Mouse (Mus musculus) left cerebral cortex, adult 2 months (tissue): ENCODE results near the gene Adap1. TPM values are rescaled to one million over a fixed set of nuclear protein-coding genes. Genes with fewer than 3 reads are reported as not detected.

ENCODE experiments used
- DNase-seq, 2 experiments: peaks; one replicate each; pipeline ENCODE4 v3.0.0; 2021 to 2022; ENCODE audit warnings: low spot score in 2 of 2, mixed read lengths in 1 of 2; ENCODE audit errors: extremely low spot score in 1 of 2
- H3K27ac ChIP-seq: fragments of 200-600 bp; 2 replicates; pipeline ENCODE4 v1.8.1; 2022
- H3K4me3 ChIP-seq: fragments of 200-600 bp; 2 replicates; pipeline ENCODE4 v1.8.1; 2022
- CTCF ChIP-seq: fragments of 200-600 bp; IDR thresholded peaks from 2 replicates; pipeline ENCODE4 v1.8.1; 2022; ENCODE audit warnings: antibody characterized with exemption, mild to moderate bottlenecking, moderate library complexity
- intact Hi-C: fragments of 180-260 bp; cut with DNase I; formaldehyde crosslinking; loops from one replicate; pipeline ENCODE4 v1.15.1; 2025
- total RNA-seq, 2 experiments: library from RNA; stranded (reverse); gene quantifications; 2 replicates each; pipeline ENCODE4 v1.2.3; 2021

The Adap1 gene
- total RNA-seq, 2 experiments from 2014 or later = 242 to 256 TPM

- no peak for TF ChIP-seq CTCF
- intact Hi-C loops = no loop called here
- peak overlapping the region; percentile 16; the same call in 1 of the 2 replicates for H3K4me3 ChIP-seq
- H3K27ac ChIP-seq = peak overlapping the region; percentile 73
- DNase-seq = peak; percentile 64 to 67
Observed at GRCm38 (mm10) chr5:139317751-139318504, 7.5 kb downstream of the Adap1 start.

- H3K4me3 ChIP-seq = no peak overlapping the region
- DNase-seq = no peak
- no peak for TF ChIP-seq CTCF
- intact Hi-C loops = no loop called here
- peak overlapping the region; percentile 73 for H3K27ac ChIP-seq
Observed at GRCm38 (mm10) chr5:139316982-139317675, 8.3 kb downstream of the Adap1 start.

- no peak for TF ChIP-seq CTCF
- H3K4me3 ChIP-seq = no peak overlapping the region
- DNase-seq = no peak
- no peak overlapping the region for H3K27ac ChIP-seq
- intact Hi-C loops = no loop called here
Observed at GRCm38 (mm10) chr5:139314941-139315642, 10.3 kb downstream of the Adap1 start.

- no peak for DNase-seq
- intact Hi-C loops = no loop called here
- TF ChIP-seq CTCF = no peak
- Histone ChIP-seq H3K27ac (no peak overlapping the region), H3K4me3 (no peak overlapping the region)
Observed at GRCm38 (mm10) chr5:139313536-139313935, 11.9 kb downstream of the Adap1 start.

GRCm38 (mm10) chr5:139311822-139312221 lies 13.6 kb downstream of the Adap1 start:
- no peak overlapping the region; the same call in 1 of the 2 replicates for H3K27ac ChIP-seq
- intact Hi-C loops = no loop called here
- TF ChIP-seq CTCF = no peak
- no peak for DNase-seq
- H3K4me3 ChIP-seq = no peak overlapping the region

GRCm38 (mm10) chr5:139310477-139310876 lies 14.9 kb downstream of the Adap1 start:
- Histone ChIP-seq H3K27ac (no peak overlapping the region), H3K4me3 (no peak overlapping the region)
- no peak for TF ChIP-seq CTCF
- no peak for DNase-seq
- intact Hi-C loops = no loop called here

GRCm38 (mm10) chr5:139309946-139310345 lies 15.5 kb downstream of the Adap1 start:
- no peak for DNase-seq
- no peak overlapping the region for H3K4me3 ChIP-seq
- intact Hi-C loops = no loop called here
- TF ChIP-seq CTCF = no peak
- H3K27ac ChIP-seq = no peak overlapping the region

GRCm38 (mm10) chr5:139303646-139304061 lies 21.8 kb downstream of the Adap1 start:
- no peak overlapping the region for H3K27ac ChIP-seq
- intact Hi-C loops = no loop called here
- no peak for DNase-seq
- TF ChIP-seq CTCF = no peak
- no peak overlapping the region for H3K4me3 ChIP-seq

GRCm38 (mm10) chr5:139302101-139302500 lies 23.3 kb downstream of the Adap1 start:
- peak overlapping the region; percentile 72 for H3K27ac ChIP-seq
- no peak for DNase-seq
- intact Hi-C loops = no loop called here
- H3K4me3 ChIP-seq = no peak overlapping the region
- TF ChIP-seq CTCF = no peak

- DNase-seq = no peak
- Histone ChIP-seq H3K27ac (no peak overlapping the region), H3K4me3 (no peak overlapping the region)
- TF ChIP-seq CTCF = no peak
- intact Hi-C loops = no loop called here
Observed at GRCm38 (mm10) chr5:139297745-139298144, 27.7 kb downstream of the Adap1 start.

GRCm38 (mm10) chr5:139297092-139297491 lies 28.3 kb downstream of the Adap1 start:
- TF ChIP-seq CTCF = no peak
- Histone ChIP-seq H3K4me3 (no peak overlapping the region), H3K27ac (no peak overlapping the region)
- intact Hi-C loops = no loop called here
- DNase-seq = no peak

- Histone ChIP-seq H3K4me3 (no peak overlapping the region), H3K27ac (no peak overlapping the region)
- DNase-seq = no peak
- intact Hi-C loops = no loop called here
- TF ChIP-seq CTCF = no peak
Observed at GRCm38 (mm10) chr5:139294089-139294488, 31.3 kb downstream of the Adap1 start.
